Mouse (Mus musculus): ENCODE results near the gene Nhej1.

GRCm38 (mm10) chr1:74947986-74948670 lies 176.9 kb downstream of the Nhej1 start:
- TF ChIP-seq POLR2A (IDR thresholded peaks at IDR 0.05; ENCODE audit: control insufficient read depth, low read depth, low read length), result no peak
- no peak for TF ChIP-seq CTCF (IDR thresholded peaks at IDR 0.05; ENCODE audit: control insufficient read depth, insufficient read depth, insufficient replicate concordance, low read depth, low read length)

Data from testis, adult 2 months (tissue).